Mouse (Mus musculus) ES-Bruce4 (cell line): ENCODE measurements around the gene Mast4.

ENCODE experiments used
- CTCF ChIP-seq: IDR thresholded peaks from one replicate; pipeline ENCODE4 v1.8.1; 2011; ENCODE audit warnings: low read depth, low read length
- POLR2A ChIP-seq: IDR thresholded peaks from one replicate; pipeline ENCODE4 v1.8.1; 2011; ENCODE audit warnings: low read length; ENCODE audit not compliant: insufficient read depth

GRCm38 (mm10) chr13:102865971-102866724, 468.1 kb downstream of the Mast4 start:
- TF ChIP-seq CTCF (no peak), POLR2A (no peak)
